Mouse (Mus musculus): Measurements from ENCODE around the gene Gsta4. TPM values are rescaled to one million over a fixed set of nuclear protein-coding genes. Genes with fewer than 3 reads are reported as not detected.
"Not testable (repeated sequence)": the region's sequence is repeated elsewhere in the genome, so short reads cannot be mapped to it uniquely, and the experiment has no call there.

The Gsta4 gene
- polyA plus RNA-seq, 2 experiments from 2014 or later: 22.3 to 23.5 TPM

DNA sequence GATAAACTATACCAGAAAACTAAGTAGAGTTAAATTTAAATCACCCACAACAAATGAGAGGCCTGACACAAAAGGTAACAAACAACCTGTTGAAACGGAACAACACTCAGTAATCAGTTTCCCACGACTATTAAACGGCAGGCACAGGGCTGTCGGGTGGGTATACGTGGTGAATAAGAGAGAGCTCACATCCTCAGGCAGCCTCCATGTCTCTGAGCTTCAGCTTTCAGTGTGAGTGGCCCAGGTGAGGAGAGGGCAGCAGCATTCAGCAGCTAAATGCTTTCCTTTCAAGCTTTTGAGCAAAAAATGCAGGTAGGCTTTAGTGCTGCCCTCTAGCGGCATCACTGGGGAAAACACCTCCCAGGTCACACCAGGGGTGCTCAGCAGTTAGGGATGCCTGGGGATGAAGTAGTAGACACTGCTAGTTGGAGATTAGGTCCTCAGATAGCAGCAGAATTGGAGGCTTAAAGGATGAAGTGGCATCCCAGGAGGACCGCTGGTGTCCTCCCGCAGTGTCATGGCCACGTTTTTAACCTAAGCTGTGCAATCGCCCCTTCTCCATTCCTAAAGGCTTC, 50.6 kb downstream of the Gsta4 start:
- ATAC-seq: not testable (repeated sequence)

DNA sequence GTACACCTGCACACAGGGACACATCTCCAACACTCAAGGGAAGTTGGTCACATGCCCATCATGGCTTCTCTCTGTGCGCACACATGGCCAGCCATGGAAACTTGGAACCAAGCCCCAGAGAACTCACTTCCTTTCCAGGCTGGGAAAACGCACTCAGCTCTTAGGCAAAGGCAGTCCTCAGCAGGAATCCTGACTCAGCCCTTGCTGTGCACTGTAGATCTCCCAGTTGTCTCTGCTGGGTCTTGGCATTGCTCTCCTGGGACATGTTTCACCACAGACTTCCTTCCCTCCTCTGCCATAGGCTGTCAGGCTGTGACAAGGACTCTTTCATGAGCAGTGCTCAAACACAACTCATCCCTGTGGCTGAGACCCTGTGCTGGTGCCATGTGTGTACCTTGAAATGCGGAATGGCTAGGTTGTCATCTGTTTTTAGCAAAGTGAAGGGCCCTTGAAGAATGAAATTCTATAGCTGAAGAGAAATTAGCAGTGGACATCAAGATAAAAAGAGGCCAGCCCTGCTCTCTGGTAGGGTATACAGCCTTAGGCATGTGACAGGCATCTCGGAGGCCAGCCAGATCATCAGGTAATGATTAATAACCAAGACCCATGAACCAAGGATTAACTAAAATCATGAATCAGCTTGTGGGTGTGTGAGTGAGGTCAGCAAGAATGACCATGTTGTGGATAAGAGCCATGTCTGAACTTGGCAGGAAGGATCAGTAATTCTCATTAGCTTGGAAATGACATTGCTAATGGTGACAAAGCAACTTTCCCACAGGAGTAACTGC, 73.3 kb downstream of the Gsta4 start:
- ATAC-seq: not testable (repeated sequence)

DNA sequence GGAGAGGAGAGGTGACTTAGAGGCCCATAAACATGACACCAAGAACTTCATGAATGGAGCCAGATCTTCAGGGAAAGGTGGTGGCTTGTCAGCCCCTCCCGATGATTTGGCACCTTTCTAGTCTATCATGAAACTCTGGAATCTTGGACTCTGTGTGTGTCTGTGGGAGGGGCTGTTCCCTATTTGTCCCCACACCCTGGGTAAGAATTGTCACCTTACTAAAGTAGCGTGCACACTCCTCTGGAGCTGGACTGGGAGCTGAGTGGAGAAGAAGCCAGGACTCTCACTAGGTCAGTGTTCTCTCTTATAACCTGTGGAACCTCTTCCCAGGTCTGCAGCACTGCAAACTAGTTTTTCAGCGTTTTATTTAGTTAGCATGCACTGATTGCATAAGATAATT, 74.3 kb downstream of the Gsta4 start, which contains the start of gene Gm3776:
TSS of gene Gm3776 (plus strand) at position 216 of the 400 bp plus-strand sequence.
- ATAC-seq: not testable (repeated sequence)

Other genes with a start within 250 kb of the Gsta4 start
- gene Gcm1, start 130.8 kb upstream of the Gsta4 start, polyA plus RNA-seq (2017; shearing (Covaris generic)): under 1 TPM in 1 of 2 experiments, not detected in 1; 0.21 TPM
- gene Fbxo9, start 73.7 kb upstream of the Gsta4 start, polyA plus RNA-seq (2017; shearing (Covaris generic)): 10 to 100 TPM; 18.0 to 20.3 TPM
- 1 to 10 TPM; 8.1 to 9.5 TPM for gene Ick, start 73.6 kb upstream of the Gsta4 start, polyA plus RNA-seq (2017; shearing (Covaris generic))
- not detected for gene Gsta1, start 47.9 kb downstream of the Gsta4 start, polyA plus RNA-seq (2017; shearing (Covaris generic))
- gene Gm3776, start 74.4 kb downstream of the Gsta4 start, polyA plus RNA-seq (2017; shearing (Covaris generic)): not detected
- gene Gm10639, start 107.1 kb downstream of the Gsta4 start, polyA plus RNA-seq (2017; shearing (Covaris generic)): not detected
- not detected for gene Omt2a, start 132.0 kb downstream of the Gsta4 start, polyA plus RNA-seq (2017; shearing (Covaris generic))
- gene Omt2b, start 144.8 kb downstream of the Gsta4 start, polyA plus RNA-seq (2017; shearing (Covaris generic)): not detected
- gene Gsta2, start 173.0 kb downstream of the Gsta4 start, polyA plus RNA-seq (2017; shearing (Covaris generic)): not detected
- gene Dppa5a, start 185.4 kb downstream of the Gsta4 start, polyA plus RNA-seq (2017; shearing (Covaris generic)): not detected
- gene Ooep, start 196.0 kb downstream of the Gsta4 start, polyA plus RNA-seq (2017; shearing (Covaris generic)): under 1 TPM in 1 of 2 experiments, not detected in 1; 0.16 TPM
- gene Ddx43, start 213.0 kb downstream of the Gsta4 start, polyA plus RNA-seq (2017; shearing (Covaris generic)): 1 to 10 TPM; 2.7 to 3.1 TPM

Data from activated CD4-positive, CD25-positive, alpha-beta regulatory T cell, adult 4 months (primary cell).